Mouse (Mus musculus) heart, embryonic 12.5 days (tissue): ENCODE measurements at regions not wholly inside any gene's neighbourhood (a gene's known extent, or its start where the extent isn't known, plus 50 kb on each side); places are given as distances from the start of the nearest gene placed in this dataset.

Source experiments
- ATAC-seq: fragments of 200-750 bp; cut with Nextera tagmentation; 2 replicates; pipeline ENCODE4 v1.8.0; 2017; ENCODE audit warnings: moderate TSS enrichment, moderate library complexity; ENCODE audit not compliant: insufficient number of reproducible peaks, low FRiP score
- H3K27ac ChIP-seq: fragments of 300-500 bp; sonication (generic); 2 replicates; pipeline ENCODE4 v1.5.1; 2016; ENCODE audit warnings: mild to moderate bottlenecking, moderate library complexity; ENCODE audit not compliant: poor library complexity, severe bottlenecking
- H3K27me3 ChIP-seq: fragments of 300-500 bp; sonication (generic); replicated peaks from 2 replicates; pipeline ENCODE4 v1.6.1; 2016; ENCODE audit warnings: mild to moderate bottlenecking, moderate library complexity
- H3K36me3 ChIP-seq: fragments of 300-500 bp; sonication (generic); 2 replicates; pipeline ENCODE4 v1.6.1; 2016; ENCODE audit warnings: mild to moderate bottlenecking, moderate library complexity
- H3K4me1 ChIP-seq: fragments of 300-500 bp; sonication (generic); replicated peaks from 2 replicates; pipeline ENCODE4 v1.6.1; 2016; ENCODE audit warnings: mild to moderate bottlenecking
- H3K4me2 ChIP-seq: fragments of 300-500 bp; sonication (generic); 2 replicates; pipeline ENCODE4 v1.6.1; 2016; ENCODE audit warnings: mild to moderate bottlenecking, moderate library complexity
- H3K4me3 ChIP-seq: fragments of 300-500 bp; sonication (generic); 2 replicates; pipeline ENCODE4 v1.5.1; 2016; ENCODE audit warnings: mild to moderate bottlenecking
- H3K9ac ChIP-seq: fragments of 300-500 bp; sonication (generic); 2 replicates; pipeline ENCODE4 v1.6.1; 2016; ENCODE audit warnings: mild to moderate bottlenecking, moderate library complexity
- H3K9me3 ChIP-seq: fragments of 300-500 bp; sonication (generic); replicated peaks from 2 replicates; pipeline ENCODE4 v1.6.1; 2016; ENCODE audit warnings: mild to moderate bottlenecking, moderate library complexity
- WGBS: fragments of 180-500 bp; shearing (Covaris S2); methylation state at CpG from one replicate; pipeline ENCODE4 v1.1.7; 2016; 5-methylcytosine and 5-hydroxymethylcytosine counted together

DNA sequence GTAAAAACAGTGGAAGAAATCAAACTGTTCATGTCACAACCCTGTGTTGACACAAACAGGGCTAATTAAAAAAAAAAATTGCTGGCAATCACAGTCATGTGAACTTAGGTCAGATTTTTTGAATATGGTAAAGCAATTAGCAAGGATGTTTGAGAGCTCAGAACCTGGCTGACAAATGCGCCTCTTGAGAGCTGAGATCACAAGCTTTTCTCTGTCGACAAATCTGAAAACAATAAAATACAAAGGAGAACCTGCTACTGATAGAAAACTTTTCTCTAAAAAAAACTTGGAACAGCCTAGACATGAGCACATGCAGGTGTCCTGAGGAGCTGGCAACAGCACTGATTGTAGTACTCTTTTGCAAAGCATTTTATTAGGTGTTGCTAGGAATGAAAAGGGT, 583.6 kb downstream of the Ptprc start:
- no peak overlapping the region for H3K4me2 ChIP-seq
- no peak overlapping the region for H3K4me3 ChIP-seq
- H3K36me3 ChIP-seq: no peaks in the 10 kb centered on the region
- H3K9ac ChIP-seq: no peak overlapping the region
- WGBS: 85% methylated on average over 2 of the region's 2 CpGs
- peaks cover 11% of the 10 kb centered on the region for H3K4me1 ChIP-seq
- H3K27me3 ChIP-seq: no peaks in the 10 kb centered on the region
- no peak overlapping the region for H3K27ac ChIP-seq
- no peaks in the 10 kb centered on the region for H3K9me3 ChIP-seq
- ATAC-seq: no peak

DNA sequence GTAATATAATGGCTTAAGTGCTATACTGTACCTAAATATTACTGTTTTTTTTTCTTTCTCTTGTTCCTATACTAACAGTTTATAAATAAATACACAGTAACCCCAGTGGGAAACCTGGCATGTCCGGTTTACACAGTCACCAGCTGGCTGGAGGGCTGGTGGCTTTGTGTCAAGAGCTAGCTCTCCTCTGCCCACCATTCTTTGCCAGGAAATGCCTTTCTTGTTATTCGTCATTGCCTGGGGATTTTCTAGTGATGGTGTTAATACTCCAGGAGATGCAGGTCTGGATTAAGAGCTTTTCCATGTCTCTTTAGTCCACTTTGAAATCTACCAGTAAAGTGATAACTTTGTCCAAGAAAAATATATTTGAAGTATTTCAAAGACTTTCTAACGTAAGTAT, 584.2 kb downstream of the Ptprc start:
- ATAC-seq: no peak
- WGBS: 42% methylated on average over 3 of the region's 3 CpGs
- no peak overlapping the region for H3K9ac ChIP-seq

DNA sequence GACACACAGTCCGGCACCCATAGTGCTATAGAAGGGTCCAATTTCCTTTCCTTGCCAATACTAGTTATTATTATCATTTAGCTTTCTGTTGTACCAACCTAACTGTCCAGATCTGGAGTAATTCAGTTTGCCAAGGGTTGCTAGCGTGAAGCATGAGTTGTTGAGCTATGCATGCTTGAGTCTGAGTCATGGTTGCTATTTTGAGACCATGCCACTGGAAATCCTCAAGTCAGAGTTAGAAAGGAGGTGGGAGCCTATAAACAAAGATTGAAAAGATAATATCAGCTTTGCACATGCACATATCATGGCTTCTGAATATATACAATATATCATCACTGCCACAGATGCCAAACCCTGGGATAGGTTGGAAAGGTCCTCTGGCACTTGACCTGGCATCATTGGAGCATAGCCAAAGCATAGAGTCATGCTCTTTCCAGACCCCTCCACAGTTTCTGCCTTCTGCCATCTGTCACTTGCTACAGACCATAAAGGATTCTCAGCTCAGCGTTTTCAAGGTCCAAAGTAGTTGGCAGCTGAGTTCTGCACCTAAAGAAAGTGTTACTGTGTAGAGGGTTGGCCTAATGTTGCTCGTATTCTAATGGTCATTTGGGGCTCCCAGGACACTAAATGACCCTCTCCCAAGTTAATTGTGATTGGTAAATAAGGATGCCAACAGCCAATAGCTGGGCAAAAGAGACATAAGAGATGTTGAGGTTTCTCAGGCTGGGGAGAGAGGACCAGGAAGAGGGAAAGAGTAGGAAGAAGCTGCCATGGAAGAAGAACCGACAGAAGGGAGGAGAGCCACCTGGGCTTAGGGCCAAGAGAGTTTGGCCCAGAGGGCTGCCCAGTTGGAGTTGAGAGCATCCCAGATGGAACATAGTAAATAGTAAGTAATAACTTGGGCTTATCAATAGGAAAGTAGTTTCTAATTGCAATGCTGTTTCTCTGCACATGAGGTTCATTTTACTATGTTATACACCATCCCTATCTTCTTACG, 586.9 kb downstream of the Ptprc start:
- no peak overlapping the region for H3K9ac ChIP-seq
- H3K27ac ChIP-seq: peak overlapping the region; percentile 42; the same call in 1 of the 2 replicates
- H3K9me3 ChIP-seq: no peaks in the 10 kb centered on the region
- ATAC-seq: no peak
- no peak overlapping the region for H3K4me3 ChIP-seq
- no peaks in the 10 kb centered on the region for H3K27me3 ChIP-seq
- H3K36me3 ChIP-seq: no peaks in the 10 kb centered on the region
- 68% methylated on average over 6 of the region's 6 CpGs for WGBS
- no peak overlapping the region for H3K4me2 ChIP-seq
- peaks cover 11% of the 10 kb centered on the region for H3K4me1 ChIP-seq

More for the DNA sequence above, 584.2 kb downstream of the Ptprc start:
- Histone ChIP-seq H3K27ac (no peak overlapping the region), H3K4me3 (no peak overlapping the region), H3K36me3 (no peaks in the 10 kb centered on the region), H3K4me1 (peaks cover 11% of the 10 kb centered on the region), H3K9me3 (no peaks in the 10 kb centered on the region), H3K4me2 (no peak overlapping the region), H3K27me3 (no peaks in the 10 kb centered on the region)

- no peak for ATAC-seq
- H3K27me3 ChIP-seq: no peaks in the 10 kb centered on the region
- H3K9me3 ChIP-seq: no peaks in the 10 kb centered on the region
- H3K9ac ChIP-seq: no peak overlapping the region
- no peak overlapping the region for H3K4me2 ChIP-seq
- H3K36me3 ChIP-seq: no peaks in the 10 kb centered on the region
- peaks cover 11% of the 10 kb centered on the region for H3K4me1 ChIP-seq
- WGBS: 81% methylated on average over 12 of the region's 12 CpGs
- no peak overlapping the region for H3K4me3 ChIP-seq
- peak overlapping the region; percentile 42; the same call in 1 of the 2 replicates for H3K27ac ChIP-seq
These were observed 587.9 kb downstream of the Ptprc start for GRCm38 (mm10) chr1:137587481-137588228.

GRCm38 (mm10) chr1:137584696-137585095, 590.8 kb downstream of the Ptprc start:
- Histone ChIP-seq H3K4me3 (no peak overlapping the region), H3K27me3 (no peaks in the 10 kb centered on the region), H3K9ac (no peak overlapping the region), H3K4me2 (no peak overlapping the region), H3K4me1 (peaks cover 11% of the 10 kb centered on the region), H3K27ac (no peak overlapping the region), H3K36me3 (no peaks in the 10 kb centered on the region), H3K9me3 (no peaks in the 10 kb centered on the region)
- WGBS: 71% methylated on average over 6 of the region's 6 CpGs
- ATAC-seq: no peak

DNA sequence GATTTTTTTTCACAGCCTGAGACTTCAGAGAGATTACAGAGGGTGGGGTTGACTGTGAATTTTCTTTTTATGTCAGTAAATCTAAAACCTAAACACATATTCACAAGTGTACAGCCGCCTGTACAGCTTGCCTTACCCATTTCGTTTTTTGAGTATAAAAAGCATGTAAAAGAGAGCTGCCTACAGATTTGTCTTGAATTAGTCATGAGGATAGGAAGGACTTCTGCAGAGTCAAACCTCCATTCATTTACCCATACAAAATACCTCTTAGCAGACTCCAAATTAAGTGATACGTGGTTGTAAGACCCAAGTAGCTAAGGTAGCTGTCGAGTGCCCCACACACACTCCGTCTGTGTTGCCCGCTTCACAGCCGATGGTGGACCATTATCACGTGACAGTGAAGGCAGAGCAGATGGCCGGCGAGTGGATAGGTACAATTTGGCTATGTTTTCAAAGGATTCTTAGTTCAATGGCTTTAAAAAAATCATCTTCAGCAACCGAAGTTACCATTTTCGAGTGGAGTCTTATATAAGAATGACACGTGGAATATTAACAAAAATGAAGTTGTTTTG, 591.3 kb downstream of the Ptprc start:
- H3K27ac ChIP-seq: no peak overlapping the region
- 81% methylated on average over 13 of the region's 13 CpGs for WGBS
- no peak overlapping the region for H3K9ac ChIP-seq
- no peaks in the 10 kb centered on the region for H3K27me3 ChIP-seq
- H3K4me1 ChIP-seq: peaks cover 11% of the 10 kb centered on the region
- no peak overlapping the region for H3K4me2 ChIP-seq
- no peaks in the 10 kb centered on the region for H3K36me3 ChIP-seq
- H3K4me3 ChIP-seq: no peak overlapping the region
- no peaks in the 10 kb centered on the region for H3K9me3 ChIP-seq
- ATAC-seq: no peak

GRCm38 (mm10) chr1:137577639-137578038, 597.9 kb downstream of the Ptprc start:
- no peaks in the 10 kb centered on the region for H3K4me1 ChIP-seq
- no peak for ATAC-seq
- WGBS: 67% methylated on average over 1 of the region's 1 CpGs

GRCm38 (mm10) chr1:137576174-137576573, 599.3 kb downstream of the Ptprc start:
- 84% methylated on average over 9 of the region's 9 CpGs for WGBS
- H3K27ac ChIP-seq: no peak overlapping the region
- no peak overlapping the region for H3K9ac ChIP-seq
- no peak for ATAC-seq
- H3K27me3 ChIP-seq: no peaks in the 10 kb centered on the region
- no peaks in the 10 kb centered on the region for H3K36me3 ChIP-seq
- H3K4me1 ChIP-seq: no peaks in the 10 kb centered on the region
- H3K9me3 ChIP-seq: no peaks in the 10 kb centered on the region
- H3K4me2 ChIP-seq: no peak overlapping the region
- no peak overlapping the region for H3K4me3 ChIP-seq

More at GRCm38 (mm10) chr1:137577639-137578038, 597.9 kb downstream of the Ptprc start:
- Histone ChIP-seq H3K36me3 (no peaks in the 10 kb centered on the region), H3K4me2 (no peak overlapping the region), H3K9me3 (no peaks in the 10 kb centered on the region), H3K27ac (no peak overlapping the region), H3K27me3 (no peaks in the 10 kb centered on the region), H3K9ac (no peak overlapping the region), H3K4me3 (no peak overlapping the region)

GRCm38 (mm10) chr1:137575380-137575779, 600.1 kb downstream of the Ptprc start:
- H3K9ac ChIP-seq: no peak overlapping the region
- no peaks in the 10 kb centered on the region for H3K4me1 ChIP-seq
- H3K9me3 ChIP-seq: no peaks in the 10 kb centered on the region
- H3K36me3 ChIP-seq: no peaks in the 10 kb centered on the region
- no peak overlapping the region for H3K27ac ChIP-seq
- no peak overlapping the region for H3K4me3 ChIP-seq
- no peak overlapping the region for H3K4me2 ChIP-seq
- H3K27me3 ChIP-seq: no peaks in the 10 kb centered on the region
- ATAC-seq: no peak

DNA sequence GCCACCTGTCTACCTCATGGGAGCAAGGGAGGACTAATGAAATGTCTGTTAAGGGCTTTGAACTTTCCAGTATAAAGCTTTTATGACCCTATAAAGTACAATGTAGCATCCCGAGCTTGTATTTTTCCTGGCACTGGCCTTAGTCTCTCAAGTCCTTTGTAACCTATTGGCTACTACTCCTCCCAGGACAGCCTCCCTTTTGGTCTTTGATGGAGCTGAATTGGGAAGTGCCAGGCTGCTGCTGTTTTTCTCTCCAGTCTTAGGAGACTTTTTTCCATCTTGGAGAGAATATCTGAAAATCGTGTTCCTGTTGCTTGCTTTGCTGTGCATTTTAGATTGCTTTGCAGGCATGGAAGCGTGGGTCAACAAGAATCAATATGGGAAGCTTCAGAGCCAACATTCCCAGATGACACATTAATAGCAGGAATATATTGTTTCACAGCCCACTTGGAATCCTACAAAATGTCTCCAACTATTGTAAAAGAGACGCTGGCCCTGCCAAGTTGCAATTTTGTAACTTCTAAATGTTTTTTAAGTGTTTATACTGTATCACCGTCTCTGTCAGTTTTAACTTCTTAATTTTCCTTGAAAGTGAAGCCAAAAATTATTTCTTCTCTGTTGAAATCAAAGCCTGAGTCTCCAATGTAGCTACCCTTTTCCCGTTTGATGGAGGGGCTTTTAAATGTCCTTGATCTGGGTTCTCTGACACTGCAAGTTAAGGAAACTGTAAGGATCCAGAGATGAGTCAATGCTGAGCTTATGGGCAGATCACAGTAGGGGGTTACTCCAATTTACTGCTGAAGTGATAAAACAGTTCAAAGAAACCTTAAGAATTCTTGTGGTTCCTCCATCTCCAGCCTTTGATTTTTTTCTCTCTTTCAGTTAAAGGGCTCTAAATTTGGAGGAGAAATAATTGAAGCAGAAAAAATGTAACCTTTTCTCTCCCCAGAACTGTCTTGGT, 603.3 kb downstream of the Ptprc start:
- Histone ChIP-seq H3K36me3 (no peaks in the 10 kb centered on the region), H3K4me2 (no peak overlapping the region), H3K9ac (no peak overlapping the region), H3K27ac (no peak overlapping the region), H3K9me3 (no peaks in the 10 kb centered on the region), H3K4me1 (no peaks in the 10 kb centered on the region), H3K4me3 (no peak overlapping the region), H3K27me3 (no peaks in the 10 kb centered on the region)
- whole genome bisulfite sequencing: 69% methylated on average over 6 of the region's 6 CpGs
- no peak for ATAC-seq
